Mouse (Mus musculus) Muller cell, postnatal 12 days (primary cell): ENCODE data around the gene Usp20.

ENCODE experiments used
- DNase-seq: peaks from one replicate; pipeline ENCODE4 v3.0.0-alpha.2; 2015; ENCODE audit errors: inconsistent ontology term

Usp20 gene

GRCm38 (mm10) chr2:31069506-31069905 is 87.4 kb downstream of the Usp20 start:
- DNase-seq: no peak
